Mouse (Mus musculus) spleen, postnatal 14 days (tissue): ENCODE measurements around the gene Gtf2ird1.
"Not testable (repeated sequence)": the region's sequence is repeated elsewhere in the genome, so short reads cannot be mapped to it uniquely, and the experiment has no call there.

ENCODE experiments used
- DNase-seq, 2 experiments: peaks; one replicate each; pipeline ENCODE4 v3.0.0; 2021 to 2022; ENCODE audit warnings: low spot score in 2 of 2

The Gtf2ird1 gene

DNA sequence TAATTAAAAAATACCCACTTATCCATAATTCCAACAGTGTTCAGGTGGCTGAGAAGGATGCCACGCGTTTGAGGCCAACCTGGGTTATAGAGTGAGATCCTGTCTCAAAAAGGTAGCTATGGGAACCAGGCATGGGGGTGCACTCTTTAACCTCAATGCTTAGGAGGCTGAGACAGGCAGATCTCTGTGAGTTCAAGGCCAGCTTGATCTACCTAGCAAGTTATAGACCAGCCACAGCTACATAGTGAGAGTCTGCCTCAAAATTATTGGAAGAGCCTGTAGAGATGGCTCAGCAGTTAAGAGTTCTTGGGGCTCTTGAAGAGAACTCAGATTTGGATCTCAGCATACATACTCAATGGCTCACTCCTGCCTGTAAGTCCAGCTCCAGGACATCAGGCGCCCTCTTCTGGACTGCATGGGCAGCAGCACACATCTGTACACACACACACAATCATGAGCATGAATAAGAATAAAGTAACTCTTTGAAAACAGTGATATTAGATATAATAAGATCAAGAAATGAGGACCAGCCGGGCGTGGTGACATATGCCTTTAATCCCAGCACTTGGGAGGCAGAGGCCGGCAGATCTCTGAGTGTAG, 18.6 kb upstream of the Gtf2ird1 start:
- no peak for DNase-seq

DNA sequence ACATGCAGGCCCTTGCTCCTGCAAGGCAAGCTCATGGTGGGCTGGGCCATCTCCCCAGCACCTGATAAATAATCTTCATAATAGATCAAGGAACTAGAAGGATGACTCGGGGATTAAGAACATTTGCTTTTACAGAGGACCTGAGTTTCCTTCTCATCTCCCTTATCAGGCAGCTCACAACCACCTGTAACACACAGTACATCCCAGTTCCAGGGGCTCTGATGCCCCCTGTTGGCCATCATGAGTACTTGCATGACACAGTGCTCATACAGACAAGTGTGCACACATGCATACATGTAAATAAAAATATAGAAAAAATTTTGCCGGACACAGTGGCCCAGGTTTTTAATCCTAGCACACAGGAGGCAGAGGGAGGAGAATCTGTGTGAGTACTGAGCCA, 17.4 kb upstream of the Gtf2ird1 start:
- no peak for DNase-seq

DNA sequence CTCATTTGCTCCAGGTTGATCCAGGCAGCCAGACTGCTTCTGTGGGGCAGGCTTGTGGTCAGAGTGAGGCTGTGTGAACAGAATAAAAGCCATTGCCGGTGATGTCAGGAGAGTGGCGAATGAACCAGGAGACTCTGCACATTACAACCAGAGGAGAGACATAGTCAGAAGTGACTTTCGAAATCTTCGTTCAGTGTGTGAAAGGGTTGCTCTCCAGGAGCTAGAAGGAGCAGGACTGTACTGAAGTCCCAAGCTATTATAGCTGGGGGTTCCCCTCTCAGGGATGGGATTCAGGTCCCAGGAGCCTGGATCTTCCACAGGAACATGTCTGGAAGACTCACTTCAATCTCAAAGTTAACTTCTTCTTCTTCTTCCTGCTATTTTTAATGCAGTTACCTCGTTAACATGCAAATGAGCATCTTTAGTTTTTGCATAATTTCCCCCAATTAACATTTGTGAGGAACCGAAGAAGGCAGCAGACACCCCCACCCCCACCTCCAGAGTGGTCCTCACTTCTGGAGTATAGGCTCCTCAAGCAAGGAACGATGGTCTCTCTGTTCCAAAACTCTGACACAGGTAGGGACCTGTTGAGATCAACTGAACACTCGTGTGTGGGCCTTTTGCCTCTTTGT, 14.1 kb upstream of the Gtf2ird1 start:
- no peak for DNase-seq

DNA sequence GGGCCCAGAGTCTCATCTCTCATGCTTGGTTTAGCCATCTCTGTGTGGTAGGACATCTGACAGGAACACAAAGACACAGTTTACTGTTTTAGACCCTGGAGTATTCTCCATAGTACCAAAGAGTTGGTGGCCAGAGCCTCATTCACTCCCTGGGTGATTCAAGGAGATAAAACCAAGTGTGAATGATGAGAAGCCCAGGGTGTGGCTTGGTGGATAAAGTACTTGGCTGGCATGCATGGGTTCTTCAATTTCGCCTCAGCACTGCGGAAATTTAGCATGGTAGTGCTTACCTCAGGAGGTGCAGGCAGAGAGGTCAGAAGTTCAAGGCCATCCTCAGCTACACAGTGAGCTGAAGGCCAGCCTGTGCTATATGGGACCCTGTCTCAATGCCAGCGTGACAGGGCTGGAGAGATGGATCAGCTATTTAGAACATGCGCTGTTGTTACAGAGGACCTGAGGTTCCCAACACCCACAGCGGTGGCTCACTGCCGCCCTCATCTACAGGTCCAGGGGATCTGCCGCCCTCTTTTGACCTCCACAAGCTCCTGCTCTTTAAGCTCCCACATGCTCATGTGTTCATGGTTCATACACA, 13.1 kb upstream of the Gtf2ird1 start:
- DNase-seq = no peak

DNA sequence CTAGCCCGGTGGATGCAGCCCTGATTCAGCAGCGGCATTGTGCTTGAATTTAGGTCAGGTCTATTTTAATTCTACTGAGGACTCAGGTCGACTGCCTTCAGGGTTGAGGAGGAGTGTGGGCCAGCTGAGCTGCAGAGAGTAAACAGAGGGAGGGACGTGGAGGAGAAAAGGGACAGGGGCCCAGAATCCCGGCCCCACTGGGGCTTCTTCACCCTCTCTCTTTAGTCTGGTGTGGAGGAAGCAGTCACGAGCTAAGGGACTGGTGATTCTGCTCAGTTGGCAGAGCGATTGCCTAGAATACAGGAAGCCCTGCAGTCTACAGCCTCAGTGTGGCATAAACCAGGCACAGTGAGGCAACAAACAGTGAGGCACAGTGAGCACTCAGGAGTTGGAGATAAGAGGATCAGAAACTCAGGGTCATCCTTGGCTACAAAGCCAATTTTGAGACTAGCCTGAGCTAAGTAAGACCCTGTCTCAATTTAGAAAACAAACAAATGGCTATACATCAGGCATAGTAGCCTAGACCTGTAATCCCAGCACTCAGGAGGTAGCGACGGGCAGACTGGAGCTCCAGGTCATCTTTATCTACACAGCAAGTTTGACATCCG, 11.7 kb upstream of the Gtf2ird1 start:
- no peak for DNase-seq

DNA sequence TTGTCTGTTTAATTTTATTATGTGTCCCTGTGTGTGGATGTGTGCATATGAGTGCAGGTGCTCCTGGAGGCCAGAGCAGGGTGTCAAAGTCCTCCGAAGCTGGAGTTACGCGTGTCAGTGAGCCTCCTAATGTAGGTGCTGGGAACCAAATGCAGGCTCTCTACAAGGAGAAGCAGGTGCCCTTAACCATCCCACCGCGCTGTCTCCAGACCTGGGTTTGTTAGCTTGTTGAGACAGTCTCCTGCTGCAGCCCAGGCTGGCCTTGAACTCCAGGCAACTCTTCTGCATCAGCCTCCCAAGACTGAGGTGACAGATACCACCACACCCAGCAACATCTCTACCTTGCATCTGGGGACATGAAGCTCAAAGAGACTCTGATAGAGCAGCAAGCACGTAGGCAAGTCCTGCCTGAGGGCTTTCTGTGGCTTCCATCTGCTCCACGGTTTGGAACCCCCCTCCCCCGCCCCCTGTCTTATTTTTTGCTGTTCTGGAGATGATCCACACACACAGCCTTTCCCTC, 10.6 kb upstream of the Gtf2ird1 start:
- DNase-seq = no peak

DNA sequence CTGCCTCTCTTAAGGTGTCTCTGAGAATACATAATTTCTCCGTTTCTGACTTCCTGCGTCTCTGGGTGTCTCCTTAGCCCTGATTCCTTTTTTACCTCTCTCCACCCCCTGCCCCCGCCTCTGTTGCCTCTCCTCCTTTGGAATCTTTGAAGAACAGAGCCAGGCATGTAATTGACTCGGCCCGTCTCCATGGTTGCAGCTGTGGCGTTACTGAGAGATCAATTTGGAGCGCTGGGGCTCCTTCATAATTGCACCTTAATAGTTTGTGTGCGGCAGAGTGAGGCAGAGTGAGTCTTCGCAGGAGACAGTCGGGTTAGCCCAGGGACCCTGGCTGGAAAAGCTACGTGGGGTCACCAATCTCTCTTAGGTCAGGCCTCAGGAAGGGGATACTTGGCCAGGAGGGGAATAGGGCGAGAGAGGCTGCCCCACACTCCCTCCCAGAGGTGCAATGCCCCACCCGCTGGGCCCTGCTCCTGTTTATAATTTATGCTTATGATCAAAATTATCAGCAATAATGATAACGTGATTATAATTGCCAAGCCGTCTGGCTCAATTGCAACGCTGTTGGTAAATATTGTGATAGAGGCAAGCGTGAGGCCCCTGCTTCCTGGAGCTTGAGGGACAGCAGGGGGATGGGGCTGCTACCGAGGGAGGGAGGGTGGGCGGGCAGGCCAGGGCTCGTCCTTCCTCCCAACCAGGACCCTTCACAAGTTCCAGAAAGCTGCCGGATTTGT, 9.9 kb upstream of the Gtf2ird1 start:
- no peak for DNase-seq

DNA sequence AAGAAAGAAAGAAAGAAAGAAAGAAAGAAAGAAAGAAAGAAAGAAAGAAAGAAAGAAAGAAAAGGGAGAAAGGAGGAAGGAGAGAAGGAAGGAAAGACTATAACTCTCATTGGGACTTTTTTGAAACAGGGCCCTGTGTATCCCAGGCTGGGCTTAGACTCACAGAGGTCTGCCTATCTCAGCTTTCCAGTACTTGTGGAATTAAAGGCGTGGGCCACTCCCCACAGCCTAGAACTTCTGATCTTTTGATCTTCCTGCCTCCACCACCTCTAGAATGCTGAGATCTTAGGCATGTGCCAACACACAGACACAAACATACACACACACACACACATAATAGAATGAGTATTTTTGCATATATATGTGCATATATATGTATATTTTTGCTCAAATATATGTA, 8.7 kb upstream of the Gtf2ird1 start:
- DNase-seq = no peak

DNA sequence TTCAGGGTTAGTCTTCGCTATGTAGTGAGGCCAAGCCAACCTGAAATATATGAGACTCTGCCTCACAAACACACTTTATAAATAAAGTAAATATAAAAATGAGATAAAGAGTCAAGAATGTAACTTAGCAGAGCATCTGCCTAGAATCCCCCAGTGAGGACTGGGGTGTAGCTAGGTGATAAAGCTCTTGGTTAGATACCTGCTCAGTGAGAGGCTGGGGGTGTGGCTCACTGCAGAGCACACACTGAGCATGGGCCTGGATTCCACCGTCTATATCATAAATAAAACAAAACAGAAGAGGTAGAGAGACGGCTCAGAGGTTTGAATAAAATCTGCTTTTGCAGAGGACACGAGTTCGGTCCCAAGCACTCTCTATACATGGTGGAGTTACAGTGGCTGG, 7.7 kb upstream of the Gtf2ird1 start:
- no peak for DNase-seq

DNA sequence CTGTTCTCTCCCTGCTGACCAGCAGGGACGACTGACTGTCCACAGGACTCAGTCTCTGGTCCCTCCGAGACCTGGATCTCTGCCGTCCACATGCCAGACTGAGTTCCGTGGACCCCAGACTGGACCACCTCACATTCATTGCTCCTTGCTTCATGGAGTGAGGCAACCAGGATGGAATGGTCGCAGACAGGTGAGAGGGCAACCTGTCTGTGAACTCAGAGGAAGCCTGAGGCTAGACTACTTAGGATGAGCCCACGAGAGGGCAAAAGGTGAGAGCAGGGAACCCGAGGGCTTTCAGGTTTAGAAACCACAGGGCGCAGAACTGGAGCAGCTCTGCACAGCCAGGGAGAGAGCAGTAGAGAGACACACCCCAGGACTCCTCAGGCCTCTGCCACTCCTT, 6.2 kb upstream of the Gtf2ird1 start:
- no peak for DNase-seq

DNA sequence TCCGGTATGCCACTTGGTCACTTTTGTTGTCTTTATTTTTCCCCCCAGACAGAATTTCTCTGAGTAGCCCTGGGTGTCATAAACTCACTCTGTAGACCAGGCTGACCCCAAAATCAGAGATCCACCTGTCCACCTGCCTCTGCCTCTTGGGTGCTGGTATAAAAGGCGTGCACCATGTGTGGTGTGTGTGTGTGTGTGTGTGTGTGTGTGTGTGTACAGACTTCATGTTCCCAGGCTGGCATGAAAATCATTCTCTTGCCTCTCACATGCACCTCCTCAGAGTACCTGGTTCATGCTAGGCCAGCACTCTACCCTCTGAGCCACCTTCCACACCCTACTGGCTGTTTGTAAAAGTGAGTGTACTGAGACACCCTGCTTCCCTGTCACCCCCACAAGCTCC, 5.8 kb upstream of the Gtf2ird1 start:
- no peak for DNase-seq

DNA sequence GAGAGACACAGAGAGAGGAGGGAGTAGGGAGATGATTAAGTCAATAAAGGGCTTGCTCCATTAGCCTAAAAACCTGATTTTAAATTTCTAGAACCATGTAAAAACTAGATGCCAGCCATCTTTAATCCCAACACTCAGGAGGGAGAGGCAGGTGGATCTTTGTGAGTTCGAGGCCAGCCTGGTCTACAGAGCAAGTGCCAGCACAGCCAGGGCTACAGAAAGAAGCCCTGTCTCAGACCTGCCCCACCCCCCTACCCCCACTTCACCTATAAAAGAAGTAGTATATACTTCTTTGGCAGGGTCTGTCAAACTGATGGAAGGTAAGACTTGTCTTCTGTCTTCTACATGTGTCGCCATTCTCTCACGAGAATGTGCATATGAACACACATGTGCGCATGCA, 4.0 kb upstream of the Gtf2ird1 start:
- DNase-seq = no peak

DNA sequence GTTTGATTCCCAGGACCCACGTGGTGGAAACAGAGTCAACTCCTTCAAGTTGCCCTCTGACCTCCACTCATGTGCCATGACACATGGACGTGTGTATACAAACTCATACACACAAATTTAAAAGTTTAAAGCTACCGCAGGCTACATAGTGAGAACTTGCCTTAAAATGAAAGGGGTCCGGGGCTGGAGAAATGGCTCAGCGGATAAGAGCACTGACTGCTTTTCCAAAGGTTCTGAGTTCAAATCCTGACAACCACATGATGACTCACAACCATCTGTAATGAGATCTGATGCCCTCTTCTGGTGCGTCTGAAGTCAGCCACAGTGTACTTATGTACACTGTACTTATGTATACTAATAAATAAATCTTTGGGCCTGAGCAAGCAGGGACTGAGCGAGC, 2.6 kb upstream of the Gtf2ird1 start:
- no peak for DNase-seq

DNA sequence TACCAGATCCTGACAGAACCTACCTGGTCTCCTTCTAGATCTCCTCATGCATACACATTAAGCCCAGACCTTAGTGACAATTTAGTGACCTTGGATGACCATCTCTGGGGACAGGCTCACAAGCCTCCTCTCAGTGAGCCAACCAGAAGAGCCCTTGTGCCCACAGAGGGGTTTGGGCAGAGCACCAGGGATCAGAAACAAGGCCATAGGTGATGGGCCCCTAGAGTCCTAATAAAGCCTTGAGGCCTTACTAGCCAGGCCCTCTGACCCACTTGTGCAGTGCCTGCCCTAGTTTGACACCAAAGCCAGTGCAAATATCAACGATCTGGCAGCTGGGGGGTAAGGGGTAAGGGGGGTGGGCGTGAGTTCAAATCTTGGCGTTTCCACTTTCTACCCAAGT, 1.9 kb upstream of the Gtf2ird1 start:
- no peak for DNase-seq

DNA sequence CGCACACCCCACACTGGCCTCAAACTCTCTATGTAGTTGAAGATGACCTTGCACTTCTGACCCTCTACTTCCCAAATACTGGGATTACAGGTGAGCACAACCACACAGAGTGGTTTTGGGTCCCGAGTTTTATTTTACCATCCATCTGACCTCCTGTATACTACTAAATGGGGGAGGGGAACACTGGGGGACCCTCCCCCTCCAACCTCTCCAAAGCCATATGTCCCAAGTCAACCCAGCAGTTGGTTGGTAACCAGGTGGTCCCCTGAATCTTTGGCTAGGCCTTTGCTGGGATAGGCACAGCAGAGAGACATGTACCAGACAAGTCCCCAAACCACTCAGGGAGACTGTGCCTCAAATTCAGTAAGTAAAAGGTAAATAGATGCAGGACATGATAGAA, 855 bp upstream of the Gtf2ird1 start:
- DNase-seq = no peak

DNA sequence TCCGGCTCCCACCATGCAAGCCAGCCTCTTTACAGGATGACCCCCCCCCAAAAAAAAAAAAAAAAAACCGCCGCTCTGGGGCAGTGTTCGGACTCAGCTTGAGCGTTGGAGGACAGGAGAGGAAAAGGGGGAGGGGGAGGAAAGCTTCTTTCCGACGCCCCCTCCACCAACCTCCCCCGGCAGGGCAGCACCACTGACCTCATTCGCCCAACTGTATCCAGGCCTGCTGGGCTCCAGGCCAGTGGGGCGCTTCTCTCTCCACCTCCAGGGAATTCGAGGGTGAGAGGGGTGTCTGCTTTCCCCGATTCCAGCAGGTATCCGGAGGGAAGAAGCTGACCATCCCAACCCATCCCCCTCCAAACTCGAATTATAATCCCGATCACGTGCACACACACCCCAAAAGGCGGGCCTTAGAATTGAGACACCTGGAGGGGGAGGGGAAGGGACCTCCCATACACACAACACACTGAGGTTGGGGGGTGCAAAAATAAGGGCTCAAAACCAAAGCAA, 547 bp downstream of the Gtf2ird1 start:
- no peak for DNase-seq

DNA sequence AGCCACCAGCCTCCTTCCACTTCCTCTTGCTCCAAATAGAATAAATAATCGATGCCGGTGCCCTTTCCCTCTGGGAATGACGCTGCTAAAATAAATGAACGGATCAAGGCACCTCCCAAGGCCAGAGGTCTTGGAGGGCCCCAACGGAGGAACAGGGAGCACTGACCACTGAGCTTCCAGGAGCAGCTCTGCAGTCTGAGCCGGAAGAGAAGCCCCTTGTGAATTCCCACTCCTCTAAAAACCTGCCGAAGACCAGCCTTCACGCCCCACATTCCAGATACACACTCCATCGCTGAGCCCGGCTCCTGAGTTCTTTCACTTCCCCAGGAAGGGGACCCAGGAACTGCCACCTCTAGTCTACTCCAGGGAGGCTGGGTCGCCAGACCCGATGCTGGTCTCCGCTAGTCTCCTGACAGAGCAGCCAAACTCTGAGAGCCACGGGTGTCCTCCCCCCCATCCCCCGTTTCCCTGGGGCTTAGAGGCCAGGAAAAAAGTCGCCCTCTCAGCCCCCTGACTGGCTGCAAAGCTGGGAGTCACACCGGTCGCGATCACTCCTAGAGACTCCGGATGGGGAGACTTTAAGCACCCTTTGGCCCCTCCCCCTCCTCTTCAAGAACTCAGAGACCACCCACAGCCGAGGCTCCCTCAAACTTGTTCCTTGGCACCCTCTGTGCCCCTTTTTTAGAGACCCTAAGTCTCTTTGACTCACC, 1.2 kb downstream of the Gtf2ird1 start:
- no peak for DNase-seq

DNA sequence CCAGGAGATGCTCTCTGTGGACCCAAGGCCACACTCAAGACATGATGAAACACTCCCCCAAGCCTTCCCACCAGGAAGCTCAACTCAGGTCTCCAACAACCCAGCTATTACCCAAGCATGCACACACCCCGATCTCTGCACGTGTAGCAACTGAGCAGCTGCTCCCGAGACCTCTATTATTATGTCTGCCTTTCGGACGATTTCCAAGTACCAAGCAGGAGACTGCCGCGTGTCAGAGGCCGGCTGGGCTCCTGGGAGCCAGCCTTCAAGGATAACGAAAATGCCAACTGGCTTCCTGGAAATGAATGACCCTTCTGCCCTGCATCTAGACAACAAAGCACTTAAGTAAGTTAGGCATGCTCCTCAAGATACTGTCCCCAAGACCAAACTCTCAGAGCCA, 2.1 kb downstream of the Gtf2ird1 start:
- no peak for DNase-seq

DNA sequence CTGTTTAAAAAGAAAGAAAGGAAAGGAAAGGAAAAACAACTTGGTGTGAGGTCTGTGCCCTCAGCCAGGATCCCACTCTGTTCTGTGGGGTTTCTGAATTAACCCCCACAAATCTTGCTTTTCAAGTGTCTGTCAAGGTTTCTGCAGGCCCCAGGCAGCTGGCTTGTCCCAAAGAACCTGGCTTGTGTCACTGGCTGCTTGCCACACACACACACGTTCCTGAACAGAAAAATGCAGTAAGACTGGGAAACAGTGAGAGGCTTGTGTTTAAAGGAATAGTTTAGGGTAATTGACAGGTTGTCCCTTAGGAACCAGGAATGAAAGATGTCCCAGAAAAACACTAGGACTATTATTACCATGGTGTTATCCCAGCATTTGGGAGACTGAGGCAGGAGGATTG, 2.9 kb downstream of the Gtf2ird1 start:
- DNase-seq = no peak

DNA sequence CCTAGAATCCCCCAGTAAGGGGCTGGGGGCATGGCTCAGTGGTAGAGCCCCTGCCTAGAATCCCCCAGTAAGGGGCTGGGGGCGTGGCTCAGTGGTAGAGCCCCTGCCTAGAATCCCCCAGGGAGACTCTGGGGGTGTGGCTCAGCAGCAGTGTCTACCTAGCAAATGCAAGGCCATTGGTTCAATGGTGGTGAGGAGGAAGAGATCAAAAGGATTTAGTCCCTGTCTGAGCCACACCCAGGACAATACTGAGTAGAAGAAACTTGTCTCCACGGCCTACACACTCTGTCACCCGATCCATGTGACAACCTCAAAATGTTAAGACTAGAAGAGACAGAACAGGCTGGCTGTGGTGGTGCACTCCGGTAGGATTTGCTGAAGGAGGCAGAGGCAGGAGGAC, 9.8 kb downstream of the Gtf2ird1 start:
- not testable (repeated sequence) for DNase-seq

DNA sequence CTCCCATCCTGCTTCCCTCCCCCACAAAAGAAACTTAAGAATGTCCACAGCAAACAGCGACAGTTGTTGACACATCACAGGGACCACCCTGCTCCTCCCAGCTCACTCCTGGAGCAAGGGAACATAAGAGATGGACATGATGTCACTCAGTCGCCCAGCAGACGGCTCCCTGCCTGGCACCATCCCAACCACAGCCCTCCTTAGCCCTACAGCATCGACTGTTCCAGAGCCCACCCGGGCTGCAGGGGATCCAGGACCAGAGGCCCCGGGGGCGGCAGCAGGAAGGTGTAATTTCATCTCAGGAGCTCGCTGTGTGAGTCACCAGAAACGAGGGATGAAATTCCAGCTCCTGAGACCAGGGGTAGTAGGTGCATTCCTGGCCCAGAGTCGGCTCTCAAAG, 10.6 kb downstream of the Gtf2ird1 start:
- no peak for DNase-seq
